Comparison of ENCODE assay signal across 14 mouse cellular contexts in genomic region chr1:125701773-125702172, GRCm38 (mm10). TPM values are rescaled to one million over a fixed set of nuclear protein-coding genes. Genes with fewer than 3 reads are reported as not detected.
A peak's percentile ranks its signal among the peaks of the same experiment; 100 is the strongest.
DNase-seq lines count a peak whose midpoint lies in the region; ATAC-seq and TF ChIP-seq lines count a peak whose summit lies in the region.
"Had no signal": no experiment of that assay in that cellular context is flagged by ENCODE, and none has a peak within 500 bp of the region (broad histone marks: within the 10 kb centered on the region; RNA-seq: fewer than 3 reads in every experiment).

No protein-coding gene starts in this region.

- no peak overlapping the region for H3K4me2 ChIP-seq in heart, embryonic 13.5 days
- H3K4me2 ChIP-seq in intestine, embryonic 15.5 days (replicated peaks) = no peak overlapping the region
- no peak overlapping the region for H3K4me2 ChIP-seq in liver, postnatal 0 days (ENCODE audit: low read depth, low read length)
- H3K4me2 ChIP-seq: liver, embryonic 13.5 days had no signal

- H3K27me3 ChIP-seq in heart, embryonic 13.5 days (replicated peaks) = no peaks in the 10 kb centered on the region
- H3K27me3 ChIP-seq in intestine, embryonic 15.5 days (replicated peaks) = no peaks in the 10 kb centered on the region
- H3K27me3 ChIP-seq in liver, postnatal 0 days (ENCODE audit: insufficient read depth, low read length) = no peaks in the 10 kb centered on the region
- H3K27me3 ChIP-seq: liver, embryonic 13.5 days had no signal

- 58% methylated on average over 7 of the region's 7 CpGs for WGBS in heart, embryonic 13.5 days
- 65% methylated on average over 7 of the region's 7 CpGs for WGBS in intestine, embryonic 15.5 days
- WGBS in liver, postnatal 0 days (ENCODE audit: insufficient replicate concordance) = 82% methylated on average over 7 of the region's 7 CpGs

- DNase-seq in heart, adult 8-10 months (ENCODE audit: low spot score) = no peak
- peak; percentile 74 for DNase-seq in urinary bladder, postnatal 14 days (ENCODE audit: low spot score)
- DNase-seq in urinary bladder, adult 2 months (ENCODE audit: low spot score) = no peak
- DNase-seq in urinary bladder, postnatal 36 days (ENCODE audit: low spot score in 2 of 2) = peak; percentile 48 to 62
- DNase-seq in thymus, postnatal 14 days = no peak
- DNase-seq in liver, postnatal 0 days = no peak
- DNase-seq: cerebellum, adult 11 months; forebrain, postnatal 0 days; liver, embryonic 13.5 days had no signal

- H3K27ac ChIP-seq in heart, embryonic 13.5 days (replicated peaks) = peak overlapping the region; percentile 61
- H3K27ac ChIP-seq in intestine, embryonic 15.5 days = no peak overlapping the region
- no peak overlapping the region for H3K27ac ChIP-seq in liver, postnatal 0 days (ENCODE audit: low read depth)
- H3K27ac ChIP-seq: kidney, postnatal 0 days; liver, embryonic 13.5 days had no signal

- no peak overlapping the region for H3K9ac ChIP-seq in heart, embryonic 13.5 days
- H3K9ac ChIP-seq in intestine, embryonic 15.5 days = no peak overlapping the region
- no peak overlapping the region for H3K9ac ChIP-seq in liver, postnatal 0 days (replicated peaks)
- H3K9ac ChIP-seq: forebrain, postnatal 0 days; liver, embryonic 13.5 days had no signal

- no peak for TF ChIP-seq EP300 in liver, postnatal 0 days (IDR thresholded peaks at IDR 0.05; ENCODE audit: low read depth)

- no peak for TF ChIP-seq CTCF in liver, postnatal 0 days (IDR thresholded peaks at IDR 0.05; ENCODE audit: low read depth)

- no peaks in the 10 kb centered on the region for H3K9me3 ChIP-seq in heart, embryonic 13.5 days
- no peaks in the 10 kb centered on the region for H3K9me3 ChIP-seq in intestine, embryonic 15.5 days
- no peaks in the 10 kb centered on the region for H3K9me3 ChIP-seq in liver, postnatal 0 days (ENCODE audit: low read length)
- H3K9me3 ChIP-seq: liver, embryonic 13.5 days had no signal

- no peaks in the 10 kb centered on the region for H3K36me3 ChIP-seq in heart, embryonic 13.5 days
- H3K36me3 ChIP-seq in intestine, embryonic 15.5 days = no peaks in the 10 kb centered on the region
- H3K36me3 ChIP-seq in liver, postnatal 0 days (replicated peaks; ENCODE audit: insufficient read depth, low read length) = no peaks in the 10 kb centered on the region
- H3K36me3 ChIP-seq: G1E; liver, embryonic 13.5 days had no signal

- H3K4me3 ChIP-seq in heart, embryonic 13.5 days = no peak overlapping the region
- no peak overlapping the region for H3K4me3 ChIP-seq in intestine, embryonic 15.5 days (replicated peaks)
- no peak overlapping the region for H3K4me3 ChIP-seq in liver, postnatal 0 days (ENCODE audit: low read depth, low read length)
- H3K4me3 ChIP-seq: liver, embryonic 13.5 days had no signal

- no peak for ATAC-seq in heart, embryonic 13.5 days (ENCODE audit: extremely low read depth, insufficient number of reproducible peaks, low FRiP score, low TSS enrichment)
- peak; percentile 93 for ATAC-seq in intestine, embryonic 15.5 days
- no peak; the same call in 1 of the 2 replicates for ATAC-seq in liver, postnatal 0 days
- ATAC-seq: forebrain, postnatal 0 days had no signal

- peaks cover 30% of the 10 kb centered on the region for H3K4me1 ChIP-seq in heart, embryonic 13.5 days
- no peaks in the 10 kb centered on the region for H3K4me1 ChIP-seq in intestine, embryonic 15.5 days (replicated peaks)
- H3K4me1 ChIP-seq in liver, postnatal 0 days (ENCODE audit: insufficient read depth) = peaks cover 6% of the 10 kb centered on the region

RNA-seq across cellular contexts. Expression of gene Gpr39, which starts 25.0 kb away (rescaled TPM):
- polyA plus RNA-seq in heart, embryonic 13.5 days (2015; fragmentation: Nextera tagmentation; extraction: Ambion mirVana) = 1.6 and 2.2 TPM in 2 replicates
- total RNA-seq in heart, adult 8-10 months (2022) = under 1 TPM; 0.27 to 0.62 (median 0.43) TPM
- polyA plus RNA-seq in urinary bladder, adult 2 months (2012; rRNA removed) = 28.4 and 35.9 TPM in 2 replicates
- polyA plus RNA-seq in intestine, embryonic 15.5 days (2015; fragmentation: Nextera tagmentation; extraction: Ambion mirVana) = 6.3 and 7.2 TPM in 2 replicates
- polyA plus RNA-seq in liver, postnatal 0 days (2015; fragmentation: Nextera tagmentation; extraction: Ambion mirVana) = 3.4 and 3.7 TPM in 2 replicates
- polyA plus RNA-seq: forebrain, postnatal 0 days; G1E; neural tube, embryonic 11.5 days had no signal

Comparison
In these comparisons a context has a peak if more than half of its experiments do, and no peak if none do; other contexts are left out.
1. DNase-seq: peak in urinary bladder, postnatal 14 days (single experiment) and urinary bladder, postnatal 36 days (2 of 2); none in heart, adult 8-10 months (single experiment), urinary bladder, adult 2 months (single experiment), thymus, postnatal 14 days (single experiment) and liver, postnatal 0 days (single experiment).